Mouse (Mus musculus): ENCODE measurements around the gene Rhox12. TPM values are rescaled to one million over a fixed set of nuclear protein-coding genes. Genes with fewer than 3 reads are reported as not detected.

The Rhox12 gene
- not detected for total RNA-seq (2023)

GRCm38 (mm10) chrX:38110807-38111206 is at the start of gene Rhox12:
Gene Rhox12 (minus strand): TSS chrX:38110907.

GRCm38 (mm10) chrX:38120982-38121381 is 10.3 kb upstream of the Rhox12 start, which contains the start of gene Rhox13:
Gene Rhox13 (plus strand): TSS chrX:38121219.

GRCm38 (mm10) chrX:38085041-38085440 is 25.7 kb downstream of the Rhox12 start, which contains the start of gene Rhox11:
Gene Rhox11 (minus strand): TSS chrX:38085141.

GRCm38 (mm10) chrX:38066175-38066574 is 44.5 kb downstream of the Rhox12 start, which contains the start of gene Rhox10:
Gene Rhox10 (plus strand): TSS chrX:38066475.

Other genes with a start within 250 kb of the Rhox12 start
- not detected for gene Rhox8, start 232.0 kb downstream of the Rhox12 start, total RNA-seq (2023)
- not detected for gene Rhox7b, start 213.7 kb downstream of the Rhox12 start, total RNA-seq (2023)
- not detected for gene Rhox9, start 209.1 kb downstream of the Rhox12 start, total RNA-seq (2023)
- gene Btg1-ps1, start 92.1 kb downstream of the Rhox12 start, total RNA-seq (2023), result not detected
- not detected for gene Btg1-ps2, start 67.8 kb downstream of the Rhox12 start, total RNA-seq (2023)
- gene Rhox10, start 44.4 kb downstream of the Rhox12 start, total RNA-seq (2023), result not detected
- gene Rhox11, start 25.8 kb downstream of the Rhox12 start, total RNA-seq (2023), result not detected
- gene Rhox13, start 10.3 kb upstream of the Rhox12 start, total RNA-seq (2023), result not detected
- gene Zbtb33, start 78.9 kb upstream of the Rhox12 start, total RNA-seq (2023), result 33.8 TPM
- gene Tmem255a, start 141.5 kb upstream of the Rhox12 start, total RNA-seq (2023), result not detected
- not detected for gene Atp1b4, start 205.3 kb upstream of the Rhox12 start, total RNA-seq (2023)